Mouse (Mus musculus): Measurements from ENCODE around the gene Cdh11.
"Not testable (repeated sequence)": the region's sequence is repeated elsewhere in the genome, so short reads cannot be mapped to it uniquely, and the experiment has no call there.

The Cdh11 gene

DNA sequence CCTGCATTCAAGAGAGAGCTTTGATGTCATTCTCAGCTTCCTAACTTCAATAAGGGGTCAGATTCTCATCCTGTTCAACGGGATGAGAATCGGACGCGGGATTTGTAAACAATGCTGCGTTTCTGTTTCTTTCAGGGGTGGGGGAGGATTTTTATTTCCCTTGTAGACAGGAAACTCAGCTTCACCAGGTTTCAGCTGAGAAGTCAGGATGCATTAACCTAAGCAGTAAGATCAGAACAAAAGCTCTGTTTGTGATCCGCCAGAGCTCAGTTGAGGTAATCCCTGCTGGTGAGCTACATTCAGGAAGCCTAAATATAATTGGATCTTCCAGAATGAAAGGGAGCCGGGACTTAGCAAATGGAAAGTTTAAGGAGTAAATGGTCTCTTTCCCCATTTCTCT is 78.1 kb downstream of the Cdh11 start:
- DNase-seq: no peak

DNA sequence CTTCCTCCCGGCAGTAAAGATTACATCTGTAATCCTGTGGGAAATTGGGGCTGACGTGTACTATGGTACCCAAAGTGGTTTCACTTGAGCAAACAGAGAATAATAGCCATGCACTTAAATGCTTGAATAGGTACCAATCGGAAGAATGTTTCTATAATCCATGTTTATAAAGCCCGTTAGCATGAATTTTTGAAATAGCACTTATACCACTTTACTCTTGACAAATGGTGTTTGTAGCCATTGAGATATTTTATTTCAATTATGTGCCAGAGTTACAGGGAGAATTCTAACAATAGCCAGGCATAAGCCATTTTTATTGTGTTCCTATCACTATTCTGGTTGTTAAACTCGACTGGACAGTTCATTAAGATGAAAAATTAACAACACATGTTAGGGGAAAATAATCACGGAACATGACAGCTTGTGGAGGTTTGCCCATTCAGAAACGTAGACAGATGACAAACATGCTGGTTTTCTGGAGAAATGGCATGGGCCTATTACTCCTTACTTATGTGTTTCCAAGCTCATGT is 80.0 kb downstream of the Cdh11 start:
- DNase-seq: no peak

DNA sequence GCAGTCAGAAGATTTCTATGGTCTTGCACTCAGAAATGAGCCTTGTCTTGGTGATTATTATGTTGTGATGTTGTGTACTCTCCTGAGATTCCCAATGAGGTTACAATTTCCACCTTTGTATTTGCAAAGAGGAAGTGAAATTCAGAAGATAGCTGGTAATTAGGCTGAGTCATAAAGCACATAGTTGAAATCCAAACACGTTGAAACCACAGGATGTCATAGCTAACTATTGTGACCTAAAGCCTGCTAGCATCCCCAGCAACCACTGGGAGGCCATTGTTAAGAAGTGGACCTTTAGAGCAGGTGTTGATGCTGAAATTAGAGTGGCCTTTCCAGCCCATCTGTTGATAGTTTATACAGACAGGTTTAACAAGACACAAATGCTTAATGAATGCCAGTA is 85.2 kb downstream of the Cdh11 start:
- DNase-seq: no peak

DNA sequence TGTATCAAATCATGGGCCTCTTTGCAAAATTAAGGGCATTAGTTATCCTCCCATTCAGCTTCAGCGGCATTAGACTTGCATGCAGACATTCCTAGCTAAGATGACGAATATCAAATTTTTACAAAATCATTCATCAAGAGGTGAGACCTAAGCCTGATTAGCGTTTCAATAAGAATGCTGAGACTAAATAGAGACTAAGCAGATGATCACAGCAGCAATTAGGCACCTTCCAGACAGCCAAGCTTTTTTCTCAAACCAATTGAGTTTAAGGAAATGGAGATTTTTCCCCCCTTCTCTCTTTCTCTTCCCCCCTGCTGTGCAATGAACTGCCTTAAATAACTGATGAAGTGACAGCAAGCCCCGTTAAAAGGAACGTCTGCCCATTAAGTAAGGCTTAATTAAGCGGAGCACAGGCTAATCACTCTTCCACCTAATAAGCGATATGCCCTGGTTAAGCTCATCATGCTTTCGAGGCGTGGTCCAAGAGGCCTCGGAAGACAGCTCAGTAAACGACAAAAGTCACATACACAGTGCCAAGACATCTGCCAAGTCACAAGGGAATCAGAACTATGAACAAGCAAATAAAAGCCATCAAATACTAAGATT is 87.1 kb downstream of the Cdh11 start:
- DNase-seq: no peak

DNA sequence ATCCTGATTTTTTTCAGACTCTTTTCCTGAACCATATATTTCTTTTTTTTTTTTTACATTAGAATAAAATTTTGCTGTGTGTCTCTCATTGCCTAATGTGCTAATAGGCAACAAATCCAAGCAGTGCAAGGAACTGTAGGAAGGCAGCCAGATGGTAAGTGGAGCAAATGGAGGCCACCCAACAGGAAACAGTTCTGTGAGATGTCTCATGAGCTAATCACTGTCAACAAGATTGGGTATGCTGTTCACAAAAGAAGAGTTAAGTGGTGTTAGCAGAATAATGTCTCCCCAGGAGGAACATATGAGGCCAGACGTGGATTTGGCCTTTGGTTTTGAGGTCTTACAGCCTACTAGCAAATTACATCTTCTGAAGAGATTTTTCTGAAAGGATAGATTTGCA is 92.0 kb downstream of the Cdh11 start:
- DNase-seq: no peak

DNA sequence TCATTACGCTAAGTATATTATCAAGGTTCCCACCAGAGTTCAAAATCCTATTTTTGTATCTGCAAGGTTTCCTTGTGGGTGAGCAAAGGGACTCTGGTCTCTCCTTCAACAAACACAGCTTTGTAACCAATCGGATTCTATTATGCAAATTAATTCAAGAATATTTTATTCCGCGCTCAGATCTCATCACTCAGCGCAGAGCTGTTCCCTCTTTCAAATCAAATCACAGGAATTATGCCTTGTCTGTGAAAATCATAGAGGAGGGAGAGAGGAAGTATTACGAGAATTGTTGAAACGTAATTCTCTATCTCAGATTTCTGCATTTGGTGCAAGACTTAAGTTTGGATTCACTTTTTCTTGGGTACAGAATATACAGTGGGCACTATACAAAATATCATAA is 100.0 kb downstream of the Cdh11 start:
- DNase-seq: not testable (repeated sequence)

DNA sequence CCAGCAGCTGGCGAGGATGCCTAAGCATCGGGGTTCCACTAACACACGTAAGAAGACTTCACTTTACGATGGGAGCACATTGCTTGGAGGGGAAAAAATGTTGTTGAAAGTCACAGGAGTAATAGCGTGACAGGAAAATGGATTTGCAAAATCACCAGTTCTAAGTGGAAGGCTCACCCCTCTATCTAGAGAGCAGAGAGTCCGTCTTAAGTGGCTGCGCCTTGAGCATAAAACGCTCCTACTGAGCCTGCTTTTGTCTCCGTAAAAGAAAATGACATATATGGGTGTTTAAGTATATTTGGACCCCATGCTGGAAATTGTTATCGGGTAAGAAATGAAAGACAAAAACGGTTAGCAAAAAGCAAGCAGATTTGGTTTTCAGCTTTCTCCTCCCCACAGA is 100.4 kb downstream of the Cdh11 start:
- no peak for DNase-seq

DNA sequence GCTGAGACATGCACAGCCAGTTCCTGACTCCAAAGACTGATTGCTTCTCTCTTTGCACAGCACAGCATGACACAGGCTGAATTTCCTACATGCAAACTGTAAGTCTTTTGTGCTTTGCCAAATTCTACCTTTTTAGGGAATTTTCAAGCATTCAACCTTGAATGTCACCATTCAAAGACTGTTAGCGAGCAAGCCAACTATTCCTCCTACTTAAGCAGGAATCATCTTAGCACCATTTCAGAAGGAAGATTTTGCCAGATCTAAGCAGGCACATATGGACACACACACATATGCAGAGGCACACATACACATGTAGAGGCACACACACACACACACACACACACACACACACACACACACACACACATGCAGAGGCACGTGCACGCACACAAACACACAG is 108.3 kb downstream of the Cdh11 start:
- no peak for DNase-seq

DNA sequence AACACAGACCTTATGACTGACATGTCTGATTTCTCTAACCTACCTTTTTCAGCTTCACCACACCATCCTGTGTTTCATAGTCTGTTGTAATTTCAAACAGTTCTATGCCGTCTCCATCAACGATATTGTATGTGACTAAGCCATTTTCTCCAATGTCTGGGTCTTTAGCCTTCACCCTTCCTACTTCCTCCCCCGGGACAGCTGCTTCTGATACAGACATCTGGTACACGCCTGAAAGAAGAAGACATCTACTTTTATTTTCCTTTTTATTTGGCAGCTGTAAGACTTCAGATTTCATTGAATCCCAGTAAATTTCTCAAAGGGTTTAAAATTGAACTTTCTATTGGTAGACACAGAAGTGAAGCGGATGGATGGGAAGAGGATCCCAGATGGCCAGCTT is 120.9 kb downstream of the Cdh11 start:
- DNase-seq: not testable (repeated sequence)

DNA sequence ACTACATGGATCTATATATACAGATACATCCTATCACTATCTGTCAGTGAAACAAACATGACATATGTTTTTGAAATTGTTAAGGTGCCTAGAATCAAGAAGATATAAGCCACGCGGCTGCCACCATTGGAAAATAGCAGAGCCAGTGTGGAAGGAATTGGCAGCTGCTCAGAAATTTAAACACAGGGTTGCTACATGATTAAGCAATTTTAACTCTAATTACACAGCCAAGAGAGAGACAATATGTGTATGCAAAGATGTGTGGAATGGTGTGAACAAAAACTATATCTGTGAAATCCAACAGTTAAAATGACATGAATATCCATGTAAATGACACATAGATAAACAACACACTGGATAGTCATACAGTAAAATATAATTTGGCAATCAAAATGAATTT is 128.9 kb downstream of the Cdh11 start:
- no peak for DNase-seq

DNA sequence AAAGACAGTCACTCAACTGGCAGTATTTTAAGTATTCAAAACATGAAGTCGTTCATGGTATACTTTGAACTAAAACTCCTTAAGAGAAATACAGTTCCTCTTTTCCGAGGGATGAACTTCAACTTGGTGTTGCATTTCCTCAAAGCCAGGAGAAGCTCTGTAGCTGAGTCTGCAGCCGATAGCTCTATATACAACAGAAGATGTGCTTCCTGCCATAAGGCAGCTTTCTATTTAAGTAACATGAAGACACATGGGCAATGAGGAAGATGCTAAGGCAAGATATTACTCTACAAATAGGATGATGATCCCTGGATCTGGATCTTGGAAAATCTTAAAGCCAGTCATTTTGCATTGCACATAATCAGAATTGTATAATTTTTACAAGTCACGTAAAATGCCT is 133.5 kb downstream of the Cdh11 start:
- DNase-seq: no peak

DNA sequence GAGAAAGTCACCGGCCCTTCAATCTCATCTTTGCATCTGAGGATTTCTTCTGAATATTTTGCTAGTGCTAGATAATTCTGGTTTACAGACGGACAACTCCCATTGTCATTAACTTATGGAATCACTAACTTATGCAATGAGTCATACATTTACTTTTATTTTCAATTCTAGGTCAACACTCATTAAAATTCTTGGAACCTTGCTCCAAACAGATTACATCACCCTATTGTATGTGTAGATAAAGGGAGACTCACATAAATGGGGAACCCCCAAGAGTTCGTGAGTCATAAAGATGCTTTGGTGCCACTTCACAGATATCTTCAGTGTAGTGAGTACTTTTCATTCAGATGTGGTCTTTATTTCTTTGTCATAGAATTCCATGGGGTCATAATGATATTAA is 158.3 kb downstream of the Cdh11 start:
- no peak for DNase-seq

DNA sequence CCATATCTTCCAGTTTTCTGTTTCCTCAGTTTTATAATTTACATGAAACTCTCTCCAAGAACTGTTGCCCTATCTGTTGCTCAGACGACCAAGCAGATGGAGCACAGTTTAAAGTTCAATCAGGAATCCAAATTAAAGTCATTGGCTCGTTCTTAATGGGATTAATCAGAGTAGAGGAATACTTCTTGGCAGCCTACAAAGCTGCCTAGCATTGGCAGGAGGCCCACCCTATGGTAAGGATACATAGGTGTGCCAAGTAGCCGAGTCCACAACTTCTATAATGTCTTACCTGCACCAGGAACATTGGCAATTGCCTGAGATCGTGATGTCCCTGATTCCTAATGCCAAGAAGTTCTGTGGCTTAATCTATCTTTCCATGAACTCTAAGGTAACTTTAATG is 173.3 kb downstream of the Cdh11 start:
- DNase-seq: no peak

DNA sequence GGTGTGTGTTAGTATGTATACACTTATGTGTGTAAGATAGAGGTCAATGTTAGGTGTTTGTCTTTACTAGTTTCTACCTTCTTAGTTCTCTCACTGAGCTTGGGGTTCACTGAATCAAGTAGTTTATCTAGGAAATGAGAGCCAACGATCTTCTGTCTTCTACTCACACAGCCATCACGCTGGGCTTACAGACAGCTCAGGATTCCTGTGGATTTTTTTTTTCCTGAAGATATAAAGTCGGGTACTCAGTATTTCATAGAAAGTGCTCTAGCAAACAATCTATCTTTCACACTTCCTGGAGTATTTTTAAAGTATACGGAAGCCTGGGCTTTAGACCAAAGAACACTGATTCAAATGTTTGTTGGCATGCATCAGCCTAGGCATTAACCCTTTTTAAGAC is 184.1 kb downstream of the Cdh11 start:
- DNase-seq: no peak

DNA sequence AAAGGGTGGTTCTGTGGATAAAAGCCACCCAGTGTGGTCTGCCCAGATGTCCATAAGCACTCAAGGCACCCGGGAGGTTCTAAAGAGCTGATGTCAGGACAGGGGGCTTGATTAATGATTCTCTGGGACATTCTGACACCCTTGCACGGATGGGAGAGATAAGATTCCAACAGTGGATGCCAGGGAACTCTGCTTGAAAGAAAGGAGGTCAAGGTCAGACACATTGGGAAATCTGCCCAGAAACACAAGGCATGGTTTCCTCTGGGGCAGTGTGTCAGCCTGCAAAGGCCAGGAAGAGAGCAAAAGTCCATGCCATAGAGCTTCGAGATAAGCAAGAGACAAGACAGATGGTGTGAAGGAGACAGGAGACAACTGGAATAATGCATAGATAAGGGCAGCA is 188.9 kb downstream of the Cdh11 start:
- no peak for DNase-seq

DNA sequence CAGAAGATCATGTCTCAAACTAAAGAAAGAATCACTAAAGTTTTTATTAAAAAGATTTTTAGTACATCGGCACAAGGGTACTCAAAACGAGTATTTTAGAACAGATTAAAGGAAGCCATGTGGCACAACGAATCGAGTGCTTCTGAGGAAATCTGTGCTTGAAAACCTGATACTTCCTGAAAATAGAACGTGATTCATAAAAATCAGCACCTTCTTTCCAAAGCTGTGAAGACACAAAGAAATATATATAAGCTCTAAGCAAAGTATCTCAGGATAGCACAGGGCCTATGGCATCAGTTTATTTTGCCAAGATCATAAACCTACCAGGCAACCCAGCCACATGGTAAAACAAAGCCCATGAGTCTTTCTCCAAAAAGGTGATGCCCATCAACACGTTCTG is 191.5 kb downstream of the Cdh11 start:
- no peak for DNase-seq

Data from right cerebral cortex, postnatal 4 days (tissue).